Mouse (Mus musculus) macrophage (primary cell): ENCODE measurements at regions not wholly inside any gene's neighbourhood (a gene's known extent, or its start where the extent isn't known, plus 50 kb on each side); places are given as distances from the start of the nearest gene placed in this dataset.
"Not testable (repeated sequence)": the region's sequence is repeated elsewhere in the genome, so short reads cannot be mapped to it uniquely, and the experiment has no call there.

Source experiments
- H3K27ac ChIP-seq: fragments of 350-480 bp; formaldehyde crosslinking; 2 replicates; pipeline ENCODE4 v1.9.0; 2021
- H3K36me3 ChIP-seq: fragments of 350-480 bp; formaldehyde crosslinking; 2 replicates; pipeline ENCODE4 v1.9.0; 2021; ENCODE audit errors: inconsistent target
- H3K4me3 ChIP-seq: fragments of 350-480 bp; formaldehyde crosslinking; 2 replicates; pipeline ENCODE4 v1.9.0; 2021; ENCODE audit errors: inconsistent target
- H3K79me2 ChIP-seq: fragments of 350-480 bp; formaldehyde crosslinking; 2 replicates; pipeline ENCODE4 v1.9.0; 2021; ENCODE audit errors: inconsistent target
- WGBS: methylation state at CpG from one replicate; pipeline ENCODE4 v1.1.7; 2026; ENCODE audit warnings: inconsistent platforms; ENCODE audit not compliant: missing documents; 5-methylcytosine and 5-hydroxymethylcytosine counted together

DNA sequence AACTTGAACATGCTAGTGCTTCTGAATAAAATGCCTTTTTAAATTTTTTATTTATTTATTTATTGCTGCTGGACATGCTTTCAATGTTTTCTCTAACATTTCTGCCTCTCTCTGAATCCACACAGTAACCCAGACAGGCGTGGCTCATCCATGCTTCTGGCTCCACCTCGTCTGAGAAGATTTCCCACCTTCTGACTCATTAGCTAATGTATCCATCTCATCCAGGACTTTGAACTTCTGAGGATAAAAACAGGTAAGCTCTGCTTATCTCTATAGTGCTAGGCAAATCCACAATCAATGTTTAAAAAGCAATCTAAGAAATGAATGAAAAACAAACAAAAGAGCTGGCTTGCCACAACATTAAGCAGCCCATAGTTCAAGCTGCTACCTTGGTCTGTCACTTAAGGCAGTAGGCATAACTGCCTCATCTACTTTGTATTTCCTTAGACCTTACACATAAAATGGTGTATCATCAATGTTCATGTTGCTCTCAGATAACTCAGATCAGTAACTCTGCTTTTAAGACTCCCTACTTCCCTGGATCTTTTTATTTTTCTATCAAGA lies 66.8 kb upstream of the Nt5e start:
- 81% methylated on average over 2 of the region's 2 CpGs for WGBS
- Histone ChIP-seq H3K27ac (no peak overlapping the region), H3K36me3 (no peaks in the 10 kb centered on the region), H3K4me3 (no peak overlapping the region), H3K79me2 (no peaks in the 10 kb centered on the region)

GRCm38 (mm10) chr9:88262461-88262860 lies 64.5 kb upstream of the Nt5e start:
- Histone ChIP-seq H3K27ac (no peak overlapping the region), H3K79me2 (no peaks in the 10 kb centered on the region), H3K36me3 (no peaks in the 10 kb centered on the region), H3K4me3 (no peak overlapping the region)
- 94% methylated on average over 3 of the region's 3 CpGs for WGBS

- H3K36me3 ChIP-seq, H3K79me2 ChIP-seq, H3K4me3 ChIP-seq, H3K27ac ChIP-seq: not testable (repeated sequence)
- WGBS: 91% methylated on average over 1 of the region's 1 CpGs
These were observed 60.7 kb upstream of the Nt5e start for GRCm38 (mm10) chr9:88266346-88266745.

DNA sequence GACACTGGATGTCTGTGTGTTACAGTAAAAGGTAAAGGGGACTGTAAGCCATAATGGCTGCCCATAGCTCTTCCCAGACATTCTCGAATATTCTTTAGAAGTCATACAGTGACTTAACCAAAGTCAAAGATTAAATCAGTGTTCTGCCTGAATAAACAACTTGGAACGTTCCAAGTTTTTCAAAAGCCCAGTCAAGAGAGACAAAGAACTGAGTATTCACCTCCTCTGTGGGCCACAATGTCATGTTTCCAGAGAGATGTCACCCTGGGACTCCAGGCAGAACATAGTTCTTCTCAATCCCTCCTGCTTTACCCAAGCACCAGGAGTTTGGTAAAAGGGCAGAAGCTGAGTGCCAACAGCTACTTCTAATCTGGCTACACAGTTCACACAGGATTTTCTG lies 58.2 kb upstream of the Nt5e start:
- H3K4me3 ChIP-seq: no peak overlapping the region
- H3K79me2 ChIP-seq: no peaks in the 10 kb centered on the region
- WGBS: 79% methylated on average over 2 of the region's 2 CpGs
- no peaks in the 10 kb centered on the region for H3K36me3 ChIP-seq
- H3K27ac ChIP-seq: no peak overlapping the region

GRCm38 (mm10) chr9:88269216-88269615 lies 57.8 kb upstream of the Nt5e start:
- Histone ChIP-seq H3K27ac (no peak overlapping the region), H3K79me2 (no peaks in the 10 kb centered on the region), H3K36me3 (no peaks in the 10 kb centered on the region), H3K4me3 (no peak overlapping the region)
- WGBS: 96% methylated on average over 5 of the region's 5 CpGs

DNA sequence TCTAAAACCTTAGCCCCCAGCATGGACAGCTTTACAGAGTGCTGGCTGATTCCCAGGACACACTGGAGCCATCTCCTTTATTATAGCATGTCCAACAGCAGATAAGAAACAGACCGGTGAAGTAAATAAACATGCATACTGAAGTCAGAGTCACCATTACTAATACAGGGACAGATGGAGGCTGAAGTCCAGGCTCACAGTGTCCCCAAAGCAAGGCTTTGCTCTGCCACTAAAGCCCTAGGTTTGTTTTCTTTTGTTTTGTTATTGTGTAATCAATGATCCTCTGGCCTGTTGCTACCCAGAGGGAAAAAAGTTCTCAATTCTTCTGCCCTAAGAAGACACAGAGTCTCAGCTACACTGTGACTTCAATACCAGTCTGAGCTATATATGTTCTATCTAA lies 56.2 kb upstream of the Nt5e start:
- Histone ChIP-seq H3K4me3 (no peak overlapping the region), H3K36me3 (no peaks in the 10 kb centered on the region), H3K79me2 (no peaks in the 10 kb centered on the region), H3K27ac (no peak overlapping the region)
- 100% methylated on average over 1 of the region's 1 CpGs for WGBS

- Histone ChIP-seq H3K79me2 (no peaks in the 10 kb centered on the region), H3K36me3 (no peaks in the 10 kb centered on the region), H3K27ac (no peak overlapping the region), H3K4me3 (no peak overlapping the region)
- 0% methylated on average over 4 of the region's 4 CpGs for WGBS
These were observed 53.7 kb upstream of the Nt5e start for GRCm38 (mm10) chr9:88273304-88273703.

- Histone ChIP-seq H3K4me3 (no peak overlapping the region), H3K27ac (no peak overlapping the region), H3K79me2 (no peaks in the 10 kb centered on the region), H3K36me3 (no peaks in the 10 kb centered on the region)
These were observed 53.0 kb upstream of the Nt5e start for GRCm38 (mm10) chr9:88274040-88274439.

- no peak overlapping the region for H3K4me3 ChIP-seq
- no peaks in the 10 kb centered on the region for H3K36me3 ChIP-seq
- WGBS: 81% methylated on average over 3 of the region's 3 CpGs
- H3K79me2 ChIP-seq: no peaks in the 10 kb centered on the region
- H3K27ac ChIP-seq: no peak overlapping the region
These were observed 52.2 kb upstream of the Nt5e start for GRCm38 (mm10) chr9:88274681-88275336.

GRCm38 (mm10) chr9:88276023-88276568 lies 50.9 kb upstream of the Nt5e start:
- 67% methylated on average over 3 of the region's 3 CpGs for WGBS
- Histone ChIP-seq H3K4me3 (no peak overlapping the region), H3K36me3 (no peaks in the 10 kb centered on the region), H3K27ac (no peak overlapping the region), H3K79me2 (no peaks in the 10 kb centered on the region)

GRCm38 (mm10) chr9:88277031-88277430 lies 50.0 kb upstream of the Nt5e start:
- Histone ChIP-seq H3K36me3 (no peaks in the 10 kb centered on the region), H3K27ac (no peak overlapping the region), H3K79me2 (no peaks in the 10 kb centered on the region), H3K4me3 (no peak overlapping the region)
- 70% methylated on average over 6 of the region's 6 CpGs for WGBS
